Mouse (Mus musculus): ENCODE data around the gene Lrrn3.

DNA sequence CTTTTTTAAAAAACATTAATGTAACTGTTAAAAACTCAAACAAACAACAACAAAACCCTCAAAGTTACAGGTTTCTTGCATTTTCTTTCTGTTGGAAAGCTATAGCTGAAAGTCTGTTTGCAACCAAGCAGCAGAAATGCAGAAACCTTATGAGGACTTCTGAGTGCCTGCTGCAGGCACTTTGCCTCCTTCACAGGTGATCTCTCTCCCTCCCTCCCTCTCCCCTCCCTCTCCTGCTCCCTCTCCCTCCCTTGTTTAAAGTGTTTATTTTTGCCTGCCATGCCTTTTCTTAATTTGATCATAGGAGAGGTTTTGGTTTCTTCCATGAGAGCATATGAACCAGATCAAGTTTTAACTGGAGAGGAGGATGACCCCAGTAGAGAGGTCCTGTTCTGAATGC is 69.6 kb downstream of the Lrrn3 start:
- TF ChIP-seq CTCF (conservative IDR thresholded peaks at IDR 0.05; ENCODE audit: insufficient read depth, insufficient read length, low read depth, low read length) (no peak), POLR2A (IDR thresholded peaks at IDR 0.05; ENCODE audit: low read depth, low read length) (no peak)

Measured in kidney, adult 2 months (tissue).